Mouse (Mus musculus): Measurements from ENCODE around the gene Tbxas1.
A peak's percentile ranks its signal among the peaks of the same experiment; 100 is the strongest.

Tbxas1 gene

DNA sequence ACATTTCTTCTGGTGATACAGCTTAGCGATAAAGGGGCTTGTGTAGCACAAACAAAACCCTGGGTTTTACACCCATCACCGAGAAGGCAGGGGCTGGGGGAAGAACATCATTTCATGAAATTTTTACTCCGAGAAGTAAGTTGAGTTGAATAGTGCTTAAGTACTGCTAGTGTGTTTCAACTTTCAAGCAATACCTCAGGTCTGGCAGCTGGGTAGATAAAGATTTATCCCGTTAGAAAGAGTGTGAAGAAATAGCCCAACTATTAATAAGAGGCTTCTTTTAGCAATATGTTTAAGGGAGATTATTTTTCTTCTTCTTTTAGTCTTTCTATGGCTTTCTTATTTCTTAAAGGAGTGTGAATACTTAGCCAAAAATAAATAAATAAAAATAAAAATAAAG, 48.2 kb downstream of the Tbxas1 start:
- no peak for DNase-seq (ENCODE audit: low spot score)

DNA sequence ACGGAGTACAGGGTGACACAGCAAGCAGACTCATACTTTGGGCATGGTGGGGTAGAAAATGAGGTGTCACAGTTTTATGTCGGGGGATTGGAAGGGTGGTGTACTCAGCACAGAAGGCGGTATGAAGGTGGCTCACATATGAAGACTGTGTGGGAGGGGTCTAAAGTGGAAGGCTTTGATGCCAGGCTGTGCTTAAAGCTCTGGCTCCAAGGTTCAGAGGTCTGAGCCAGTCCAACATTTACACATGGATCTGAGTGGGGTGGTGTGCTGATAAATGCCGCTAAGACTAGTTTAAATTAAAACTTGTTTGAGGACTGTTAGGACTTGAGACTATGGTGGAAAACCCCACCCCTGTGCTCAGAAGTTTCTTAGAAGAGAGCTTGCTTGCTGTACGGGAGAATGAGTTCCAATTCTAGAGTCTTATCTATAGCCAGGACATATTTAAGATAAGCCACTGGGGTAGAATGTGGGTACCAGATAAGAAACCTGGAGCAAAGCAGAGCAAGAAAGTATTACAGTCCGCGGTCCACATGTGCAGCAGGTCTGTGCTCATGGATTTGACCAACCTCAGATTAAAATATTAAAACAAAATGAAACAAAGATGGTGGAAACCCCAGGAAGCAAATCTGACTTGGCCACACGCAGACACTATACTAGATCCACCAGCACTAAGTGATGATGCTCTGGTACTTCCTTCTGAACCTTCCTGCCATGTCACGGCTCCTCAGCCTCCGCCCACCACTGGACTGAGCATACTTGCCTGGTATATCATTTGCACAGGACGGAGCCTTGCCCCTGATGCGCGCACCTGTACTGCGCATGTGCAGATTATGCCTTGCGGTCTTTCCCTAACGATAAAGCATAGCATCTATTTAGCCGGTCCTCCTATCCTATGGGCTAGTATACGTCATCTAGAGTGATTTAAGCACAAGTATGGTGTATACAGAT, 48.9 kb downstream of the Tbxas1 start:
- no peak for DNase-seq (ENCODE audit: low spot score)

DNA sequence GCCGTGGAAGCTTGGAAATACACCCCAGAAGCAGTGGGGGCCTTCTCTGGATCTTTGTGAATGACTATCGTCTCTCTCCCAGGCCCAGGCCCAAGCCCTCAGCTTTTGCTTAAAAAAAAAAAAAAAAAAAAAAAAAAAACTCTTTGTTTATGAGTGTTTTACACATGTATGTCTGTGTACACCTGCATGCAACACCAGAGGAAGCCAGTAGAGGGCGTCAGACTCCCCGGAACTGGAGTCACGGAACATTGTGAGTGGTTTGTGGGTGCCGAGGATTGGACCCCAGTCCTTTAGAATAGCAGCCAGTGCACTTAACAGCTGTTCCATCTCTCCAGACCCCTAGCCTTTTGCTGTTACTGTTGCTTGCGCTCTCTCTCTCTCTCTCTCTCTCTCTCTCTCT, 50.5 kb downstream of the Tbxas1 start:
- peak; percentile 50 for DNase-seq (ENCODE audit: low spot score)

DNA sequence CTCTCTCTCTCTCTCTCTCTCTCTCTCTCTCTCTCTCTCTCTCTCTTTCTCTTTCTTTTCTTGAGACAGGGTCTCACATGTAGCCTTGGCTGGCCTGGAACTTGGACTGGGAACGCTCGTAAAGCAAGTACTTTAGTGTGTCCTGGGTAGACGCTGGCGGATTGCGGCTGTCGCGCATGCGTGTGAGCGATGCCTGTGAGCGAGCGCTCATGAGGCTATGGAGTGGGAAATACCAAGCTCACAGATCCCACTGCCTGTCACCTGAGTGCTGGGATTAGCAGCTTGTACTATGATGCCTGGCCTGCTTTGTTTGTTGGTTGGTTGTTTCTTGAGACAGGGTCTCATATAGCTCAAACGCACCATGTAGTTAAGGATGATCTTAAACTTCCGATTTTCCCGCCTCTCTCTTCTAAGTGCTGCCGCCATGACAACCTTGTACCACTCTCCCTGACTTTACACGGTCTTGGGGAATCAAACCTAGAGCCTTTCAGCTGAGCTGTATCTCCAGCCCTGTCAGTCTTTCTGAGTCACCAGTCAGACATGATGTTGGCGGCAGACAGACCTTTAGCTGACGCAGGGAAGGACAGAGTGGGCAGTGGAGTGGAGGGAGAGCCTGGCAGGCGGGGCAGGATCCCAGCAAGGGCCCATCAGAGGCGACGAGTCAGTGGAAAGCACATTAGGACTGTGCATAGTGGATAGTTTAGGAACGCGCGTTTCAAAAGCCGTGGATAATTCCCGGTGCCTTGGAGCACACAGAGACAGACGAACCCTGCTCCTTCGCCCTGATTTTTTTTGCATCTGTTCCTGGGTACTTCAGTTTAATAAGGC, 51.1 kb downstream of the Tbxas1 start:
- DNase-seq (ENCODE audit: low spot score) = peak; percentile 50

DNA sequence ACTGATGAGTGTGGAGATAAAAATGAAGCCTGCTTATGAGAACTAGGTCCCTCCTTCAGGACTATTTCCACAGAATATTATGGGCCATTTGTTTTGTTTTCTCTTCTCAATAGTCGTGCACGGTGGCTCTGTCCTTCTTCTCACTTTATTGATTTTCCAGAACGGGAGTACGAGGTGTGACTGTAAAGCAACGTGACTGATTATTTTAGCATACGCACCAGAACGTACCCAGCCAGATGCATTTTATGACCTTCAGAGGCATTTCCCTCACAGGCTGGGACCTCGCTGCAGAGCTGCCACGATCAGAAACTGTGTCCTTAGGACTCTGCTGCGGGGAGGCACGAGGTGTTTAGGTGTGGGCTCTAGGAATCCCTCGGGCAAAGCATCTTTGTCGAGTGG, 51.8 kb downstream of the Tbxas1 start:
- DNase-seq (ENCODE audit: low spot score) = no peak

DNA sequence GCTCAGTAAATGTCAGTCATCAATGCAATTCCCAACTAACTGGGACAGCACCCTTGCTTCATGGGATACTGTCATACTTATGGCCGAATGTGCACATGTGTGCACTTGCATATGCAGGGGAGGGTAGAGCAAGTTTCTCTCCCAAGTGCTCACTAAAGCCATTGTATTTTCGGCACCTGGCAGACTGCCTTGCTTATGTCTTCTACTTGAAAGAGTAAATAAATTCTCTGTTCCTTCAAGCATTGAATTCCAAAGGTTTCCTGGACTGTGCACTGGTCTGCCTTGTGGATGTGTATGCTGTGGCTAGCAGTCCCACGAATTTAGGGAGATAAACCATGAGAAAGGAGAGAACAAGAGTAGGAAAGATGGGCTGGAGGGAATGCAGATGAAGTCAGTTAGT, 53.3 kb downstream of the Tbxas1 start:
- DNase-seq (ENCODE audit: low spot score) = no peak

DNA sequence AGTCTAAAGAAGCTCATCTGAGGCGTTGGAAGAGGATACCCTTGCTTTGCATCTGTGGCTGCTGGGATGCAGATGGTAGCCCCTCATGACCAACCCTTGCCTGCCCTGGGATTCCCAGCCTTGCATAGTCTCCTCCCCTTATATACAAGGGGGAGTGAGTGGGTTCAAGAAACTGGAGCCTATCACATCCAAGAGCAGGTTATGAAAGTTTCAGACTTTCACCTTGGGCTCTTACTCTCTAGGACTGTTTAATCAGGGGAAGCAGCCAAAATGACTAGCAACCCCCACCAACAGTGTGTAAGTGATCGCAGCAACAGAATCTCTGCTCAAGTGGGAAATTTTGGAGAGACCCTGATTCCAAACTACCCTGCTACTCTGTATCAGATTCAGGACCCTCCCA, 60.8 kb downstream of the Tbxas1 start:
- DNase-seq (ENCODE audit: low spot score) = no peak

DNA sequence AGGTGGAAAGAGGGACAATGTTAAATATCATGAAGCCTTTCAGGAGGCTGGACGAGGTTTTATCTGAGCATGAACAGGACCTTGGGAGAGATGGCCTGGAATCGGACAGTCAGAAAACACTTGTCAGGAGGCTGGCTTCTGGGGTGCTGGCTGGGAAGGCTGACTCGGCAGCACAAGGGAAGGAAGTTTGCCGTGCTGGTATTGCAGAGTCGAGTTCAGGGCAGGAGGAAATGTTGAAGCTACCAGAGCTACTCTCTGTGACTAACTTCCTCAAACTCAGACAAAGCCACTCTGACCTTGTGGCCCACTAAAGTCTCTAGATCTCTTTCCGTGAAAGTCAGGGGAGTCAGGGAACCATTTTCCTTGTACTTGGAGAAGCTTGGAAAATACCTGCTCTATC, 63.2 kb downstream of the Tbxas1 start:
- no peak for DNase-seq (ENCODE audit: low spot score)

DNA sequence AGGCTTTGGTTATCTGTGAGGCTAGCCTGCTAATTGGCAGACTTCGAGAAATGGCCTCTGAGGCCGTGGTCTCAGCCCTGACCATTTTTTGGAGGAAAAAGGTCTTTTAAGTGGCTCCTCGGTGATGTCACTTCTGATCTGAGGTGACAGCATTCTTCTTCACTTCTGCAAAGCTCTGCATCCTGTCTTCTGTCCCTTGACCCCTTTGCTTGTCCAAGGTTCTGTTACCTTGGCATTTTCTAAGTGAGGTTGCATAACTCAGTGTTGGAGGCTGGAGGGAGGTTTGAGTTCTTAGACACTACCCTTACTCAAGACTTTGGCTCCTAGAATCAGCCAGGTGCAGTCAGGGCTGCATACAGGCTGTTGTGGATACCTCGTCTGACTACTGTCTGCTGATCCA, 63.9 kb downstream of the Tbxas1 start:
- DNase-seq (ENCODE audit: low spot score) = no peak

DNA sequence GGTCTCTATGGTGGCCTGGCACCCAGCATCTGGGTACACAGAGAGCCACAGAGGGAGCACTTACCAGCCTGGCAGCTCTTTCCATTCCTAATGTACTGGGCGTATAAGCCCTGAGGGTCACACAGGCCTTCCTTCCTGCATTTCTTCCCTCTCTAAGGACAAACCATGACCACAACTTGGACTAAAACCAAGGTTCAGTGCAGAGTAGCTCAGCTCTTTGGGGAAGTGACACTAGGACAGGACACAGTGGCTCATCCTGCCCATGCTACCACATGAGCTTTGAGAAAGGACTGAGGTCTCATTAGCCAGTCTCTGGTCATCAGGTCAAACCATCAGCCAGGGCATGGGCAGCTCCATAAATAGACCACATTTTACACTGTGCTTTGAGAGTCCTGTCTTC, 65.8 kb downstream of the Tbxas1 start:
- no peak for DNase-seq (ENCODE audit: low spot score)

DNA sequence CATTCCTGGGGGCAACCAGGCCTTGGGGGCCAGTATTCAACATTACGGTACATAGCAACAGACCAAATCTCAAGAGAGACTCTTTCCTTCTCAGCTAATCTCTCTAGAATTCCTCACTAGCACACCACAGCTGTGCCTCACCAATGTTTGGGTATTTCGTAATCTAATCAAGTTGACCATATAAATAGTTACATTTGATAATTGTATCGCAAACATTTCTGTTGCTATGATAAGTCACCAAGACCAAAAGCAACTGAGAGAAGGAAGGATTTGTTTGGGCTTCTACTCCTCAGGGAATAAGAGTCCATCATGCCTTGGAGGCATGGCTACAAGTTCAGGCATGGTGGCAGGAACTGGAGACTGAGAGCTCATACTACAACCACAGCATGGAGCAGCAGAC, 67.6 kb downstream of the Tbxas1 start:
- DNase-seq (ENCODE audit: low spot score) = no peak

DNA sequence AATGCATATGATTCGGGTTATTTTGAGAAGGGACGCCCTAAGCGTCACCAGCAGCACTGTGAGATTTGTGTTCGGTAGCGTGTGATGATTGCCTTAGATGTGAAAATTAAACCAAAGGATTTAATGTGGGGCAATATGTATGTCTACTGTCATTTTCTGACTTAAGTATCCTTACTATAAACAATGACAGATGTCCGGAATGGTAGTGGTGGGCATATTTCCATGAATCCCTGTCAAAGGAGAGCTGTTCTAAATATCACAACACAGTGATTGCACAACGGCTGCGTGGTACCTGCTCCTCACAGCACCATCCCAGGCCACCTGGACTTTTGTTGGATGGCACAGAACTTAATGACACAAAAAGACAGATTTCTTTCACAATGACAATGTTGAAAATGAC, 69.2 kb downstream of the Tbxas1 start:
- no peak for DNase-seq (ENCODE audit: low spot score)

DNA sequence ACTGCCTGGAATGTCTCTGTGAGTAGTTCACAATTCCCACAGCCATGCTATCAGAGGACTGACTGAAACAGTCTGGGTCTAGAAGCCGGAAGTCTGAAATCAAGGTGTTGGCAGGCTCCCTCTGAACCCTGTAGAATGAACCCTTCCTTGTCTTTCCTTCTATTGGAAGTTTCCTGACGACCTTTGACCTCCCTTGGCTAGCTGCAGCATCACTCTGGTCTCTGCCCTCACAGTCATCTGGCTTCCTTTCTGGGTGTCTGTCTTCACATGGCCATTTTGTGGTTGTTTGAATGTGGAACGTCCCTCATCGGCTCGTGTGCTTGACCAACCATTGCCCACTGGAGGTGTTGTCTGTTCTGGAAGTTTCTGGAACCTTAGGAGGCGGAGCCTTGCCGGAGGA, 69.6 kb downstream of the Tbxas1 start:
- DNase-seq (ENCODE audit: low spot score) = no peak

DNA sequence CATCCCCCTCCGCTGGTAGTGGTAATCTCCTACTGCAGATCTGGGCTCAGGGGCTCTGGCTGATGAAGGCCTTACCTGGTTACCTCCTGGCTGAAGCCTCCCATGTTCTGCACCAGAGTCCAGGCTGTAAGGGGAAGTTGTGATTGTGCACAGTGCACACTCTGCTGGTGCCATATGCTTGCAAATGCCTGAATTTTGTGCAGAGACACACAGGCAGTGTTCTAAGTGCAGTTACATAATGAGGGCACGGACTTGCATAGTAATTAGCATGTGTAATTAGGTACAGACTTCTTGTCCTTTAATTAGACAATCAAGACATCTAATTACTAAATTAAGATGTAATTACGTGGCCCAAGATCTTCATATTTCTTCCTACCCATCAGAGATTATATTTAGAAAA, 70.5 kb downstream of the Tbxas1 start:
- DNase-seq (ENCODE audit: low spot score) = no peak

DNA sequence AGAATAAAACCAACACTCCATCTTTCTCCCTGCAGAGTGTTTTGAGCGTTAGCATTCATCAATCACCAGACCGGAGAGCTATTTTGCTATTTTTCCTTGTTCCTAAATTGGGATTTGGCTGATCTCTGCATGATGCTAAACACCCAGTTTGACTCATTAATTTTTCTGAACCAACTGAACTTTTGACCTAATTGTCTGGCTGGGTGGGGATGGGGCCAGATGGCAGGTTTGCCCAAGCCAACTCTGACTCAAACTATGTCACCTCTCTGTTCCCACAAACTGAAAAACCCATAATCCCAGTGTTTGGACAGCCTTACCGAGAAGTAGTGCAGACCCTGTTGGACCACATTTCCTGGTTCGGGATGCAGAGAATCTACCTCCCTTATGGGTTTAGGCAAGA, 72.1 kb downstream of the Tbxas1 start:
- no peak for DNase-seq (ENCODE audit: low spot score)

DNA sequence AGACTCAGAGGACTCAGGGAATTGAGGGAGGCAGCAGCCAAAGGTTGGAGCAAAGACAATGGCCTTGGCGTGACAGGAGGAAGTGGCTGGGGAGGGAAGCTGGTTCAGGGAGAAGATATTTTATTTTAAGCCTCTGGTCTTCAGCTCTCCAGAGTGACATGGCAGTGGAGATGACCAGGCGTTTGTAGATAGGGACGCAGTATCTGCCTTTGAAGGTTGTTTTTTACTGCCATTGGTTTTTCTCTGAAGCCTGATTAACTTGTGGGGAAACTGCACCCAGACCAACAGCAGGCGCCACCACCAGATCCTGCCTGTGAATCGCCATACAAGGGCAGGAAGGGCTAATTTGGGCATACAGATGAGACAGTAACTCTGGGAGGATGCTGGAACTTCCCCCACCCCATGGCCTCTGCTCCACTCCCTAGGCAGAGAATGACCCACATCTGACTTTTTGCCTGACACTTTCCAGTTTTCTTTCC, 74.5 kb downstream of the Tbxas1 start:
- DNase-seq (ENCODE audit: low spot score) = no peak

DNA sequence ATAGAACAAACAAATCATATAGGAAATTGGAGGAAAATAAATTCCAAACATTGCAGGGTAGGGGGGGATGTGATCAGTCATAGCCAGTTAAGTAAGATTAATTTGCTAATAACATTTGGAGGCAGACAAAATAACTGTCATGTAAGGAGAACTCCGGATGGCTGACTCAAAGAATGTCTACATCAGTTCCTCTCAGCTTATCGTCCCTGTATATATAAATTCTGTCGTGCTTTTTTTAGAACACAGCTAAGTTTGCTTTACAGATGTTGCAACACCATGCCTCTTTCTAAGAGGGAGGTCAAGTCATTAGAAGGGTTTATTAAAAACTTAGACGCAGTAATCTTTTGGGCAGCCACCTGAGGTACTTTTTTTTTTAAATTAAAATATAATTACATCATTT, 75.1 kb downstream of the Tbxas1 start:
- no peak for DNase-seq (ENCODE audit: low spot score)

DNA sequence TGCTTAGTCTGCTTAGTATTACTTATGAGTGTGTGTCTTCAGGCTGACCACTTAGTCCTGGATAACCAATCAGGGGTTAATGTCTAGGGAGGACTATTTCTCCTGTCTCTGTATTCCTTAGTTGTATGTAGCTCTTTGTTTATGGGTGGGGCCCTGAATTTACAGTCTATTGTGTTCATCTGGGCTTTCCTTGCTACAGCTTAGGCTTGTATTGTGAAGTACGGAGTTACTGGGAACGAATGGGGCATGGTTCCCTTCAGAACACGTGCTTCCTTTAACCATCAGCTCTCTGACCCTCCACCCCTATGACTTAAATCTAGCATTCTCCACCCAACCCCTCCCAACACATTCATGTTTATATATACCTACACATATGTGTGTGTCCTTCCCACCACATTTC, 75.6 kb downstream of the Tbxas1 start:
- no peak for DNase-seq (ENCODE audit: low spot score)

DNA sequence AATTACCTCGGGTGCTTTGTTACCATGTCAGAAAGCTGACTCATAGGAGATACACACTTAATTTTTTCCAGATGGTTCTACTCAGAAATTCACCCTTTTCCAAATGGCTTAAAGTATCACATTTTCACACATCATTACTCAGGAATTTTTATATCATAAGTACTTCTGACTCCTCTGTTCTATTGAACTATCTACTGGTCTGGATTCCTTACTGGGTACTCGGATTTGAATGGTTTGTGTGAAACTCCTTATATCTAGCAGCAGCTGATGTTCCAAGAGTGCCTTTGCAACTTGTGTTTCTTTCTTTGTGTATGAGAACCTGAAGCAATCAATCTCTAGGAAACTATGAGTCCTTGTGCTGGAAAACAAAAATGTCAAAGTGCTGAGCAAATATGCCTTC, 81.4 kb downstream of the Tbxas1 start:
- no peak for DNase-seq (ENCODE audit: low spot score)

DNA sequence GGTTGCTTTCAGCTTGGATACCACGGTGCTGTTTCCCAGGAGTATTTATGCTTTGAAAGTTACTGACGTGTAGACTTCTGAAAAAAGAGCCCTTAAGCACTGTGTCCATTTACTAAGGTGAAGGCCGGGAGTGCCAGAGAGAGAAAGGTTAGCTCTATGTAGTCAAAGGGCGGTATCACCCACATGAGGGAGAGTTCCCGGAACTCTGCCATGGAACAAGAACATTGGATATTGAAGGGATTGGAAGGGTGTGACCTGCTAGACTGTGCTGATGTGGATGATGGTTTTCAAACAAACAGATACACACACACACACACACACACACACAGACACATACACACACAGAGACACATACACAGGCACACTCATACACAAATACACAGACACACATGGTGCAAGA, 82.0 kb downstream of the Tbxas1 start:
- no peak for DNase-seq (ENCODE audit: low spot score)

DNA sequence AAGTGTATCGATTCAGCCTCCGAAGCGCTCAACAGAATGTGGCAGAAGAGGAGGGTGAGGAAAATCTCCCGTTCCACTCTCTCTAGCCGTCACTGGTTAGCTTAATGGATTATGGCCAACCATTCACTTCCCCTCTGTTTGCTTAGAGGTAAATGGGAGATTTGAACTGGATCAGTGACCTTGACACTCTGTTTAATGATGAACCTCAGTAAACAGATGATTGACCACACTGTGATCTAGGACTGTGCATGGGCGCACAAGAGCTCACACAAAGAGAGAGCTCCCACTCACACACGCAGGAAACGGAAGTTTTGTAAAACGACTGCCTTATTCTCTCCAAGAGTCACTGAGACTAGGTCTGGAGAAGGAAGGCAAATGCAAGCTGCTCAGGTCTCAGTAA, 84.3 kb downstream of the Tbxas1 start:
- DNase-seq (ENCODE audit: low spot score) = no peak

DNA sequence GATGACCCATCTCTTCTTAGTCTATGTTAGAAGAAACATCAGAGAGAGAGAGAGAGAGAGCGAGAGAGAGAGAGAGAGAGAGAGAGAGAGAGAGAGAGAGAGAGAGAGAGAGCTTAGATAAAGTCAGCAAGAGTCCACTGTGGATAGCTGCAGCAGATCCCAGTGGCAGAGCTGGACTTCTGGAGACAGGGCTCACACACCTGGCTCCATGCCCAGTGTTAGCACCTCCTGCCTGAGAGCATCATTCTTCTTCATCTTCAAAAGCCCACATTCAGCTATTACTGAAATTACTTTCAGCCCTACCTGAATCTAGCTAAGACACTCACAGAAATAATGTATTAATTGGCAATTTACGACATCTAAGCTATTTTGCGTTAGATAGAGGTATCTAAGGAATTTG, 85.2 kb downstream of the Tbxas1 start:
- peak; percentile 16 for DNase-seq (ENCODE audit: low spot score)

DNA sequence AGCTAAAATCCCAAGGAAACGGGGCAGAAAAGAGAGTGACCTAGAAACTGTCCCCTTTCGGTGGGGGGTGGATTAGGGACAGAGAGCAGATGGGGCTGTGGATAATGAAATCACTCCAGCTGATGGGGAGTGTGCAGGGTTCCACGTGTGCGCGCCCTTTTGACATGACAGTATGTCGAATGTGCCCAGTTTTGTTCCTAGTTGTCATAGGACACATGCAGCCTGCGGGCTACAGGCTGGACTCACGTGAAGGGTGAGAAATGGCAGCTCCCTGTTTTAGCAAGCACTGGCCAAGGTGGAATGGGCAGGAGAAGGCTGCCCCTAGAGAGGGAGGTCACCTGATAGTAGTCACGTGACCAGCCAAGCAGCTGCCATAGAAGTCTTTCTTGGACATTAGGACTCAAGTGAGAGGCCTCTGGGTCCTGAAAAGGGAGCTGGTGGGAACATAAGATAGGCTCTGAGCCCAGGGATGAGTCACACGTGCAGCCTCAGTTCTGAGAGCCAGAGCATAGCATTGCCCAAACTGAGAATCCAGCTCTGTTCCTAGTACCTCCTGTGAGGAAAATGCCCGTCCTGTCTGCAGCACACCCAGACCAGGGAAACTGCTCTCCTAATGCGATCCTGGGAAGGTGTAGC, 85.7 kb downstream of the Tbxas1 start:
- peak; percentile 42 for DNase-seq (ENCODE audit: low spot score)

Measured in retina, embryonic 14.5 days (tissue).